Mouse (Mus musculus) cerebellum, adult 2 months (tissue): ENCODE data around the gene Apol7a.
"Not testable (repeated sequence)": the region's sequence is repeated elsewhere in the genome, so short reads cannot be mapped to it uniquely, and the experiment has no call there.

Source experiments
- CTCF ChIP-seq: fragments of 200-500 bp; IDR thresholded peaks from 2 replicates; pipeline ENCODE4 v1.5.1; 2011; ENCODE audit warnings: low read depth, mild to moderate bottlenecking, control low read depth, low read length, moderate library complexity, borderline replicate concordance; ENCODE audit not compliant: insufficient read depth
- POLR2A ChIP-seq: fragments of 200-500 bp; IDR thresholded peaks from 2 replicates; pipeline ENCODE4 v1.6.1; 2011; ENCODE audit warnings: low read length, control low read depth, borderline replicate concordance; ENCODE audit not compliant: insufficient read depth

GRCm38 (mm10) chr15:77393832-77394231 lies 5.1 kb downstream of the Apol7a start:
- not testable (repeated sequence) for TF ChIP-seq CTCF, POLR2A
